Mouse (Mus musculus): ENCODE measurements around the gene Tmem202. TPM values are rescaled to one million over a fixed set of nuclear protein-coding genes. Genes with fewer than 3 reads are reported as not detected.

Tmem202 gene
- polyA plus RNA-seq, 1 experiment from 2014 or later: 0.72 TPM

DNA sequence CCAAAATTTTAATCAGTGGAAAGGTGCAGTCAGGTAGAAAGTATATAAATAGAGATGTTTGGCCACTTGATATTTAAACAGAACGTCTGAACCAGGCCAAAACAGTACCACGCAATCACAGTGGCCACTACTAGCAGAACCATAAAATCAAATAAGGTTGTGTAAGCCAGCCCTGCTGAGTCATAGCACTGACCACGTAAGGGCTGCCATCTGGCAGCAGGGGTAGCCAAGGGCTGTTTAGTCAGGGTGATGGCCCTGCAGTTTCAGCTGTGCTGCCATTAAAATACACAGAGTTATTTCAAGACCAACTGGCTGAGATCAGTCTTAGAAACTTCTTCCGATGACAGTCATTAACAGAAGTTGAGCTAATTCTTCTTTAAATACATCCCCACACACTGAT, 5.8 kb downstream of the Tmem202 start:
- DNase-seq (ENCODE audit: low spot score): no peak

DNA sequence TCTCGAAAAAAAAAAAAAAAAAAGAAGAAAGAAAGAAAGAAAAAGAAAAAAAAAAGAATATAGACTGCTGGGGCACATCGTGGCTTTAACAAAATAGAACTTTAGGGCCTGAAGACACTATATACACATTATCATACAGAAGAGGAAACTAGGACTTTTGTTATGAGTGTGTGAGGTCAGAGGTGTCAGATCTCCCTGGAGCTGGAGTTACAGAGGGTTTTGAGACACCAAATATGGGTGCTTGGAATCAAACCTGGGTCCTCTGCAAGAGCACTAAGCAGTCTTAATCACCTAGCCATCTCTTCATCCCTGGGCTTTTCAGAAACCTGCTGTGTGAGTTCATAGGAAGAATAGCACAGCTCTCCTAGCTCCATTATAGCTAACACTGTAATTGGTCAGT, 6.2 kb downstream of the Tmem202 start:
- no peak for DNase-seq (ENCODE audit: low spot score)

DNA sequence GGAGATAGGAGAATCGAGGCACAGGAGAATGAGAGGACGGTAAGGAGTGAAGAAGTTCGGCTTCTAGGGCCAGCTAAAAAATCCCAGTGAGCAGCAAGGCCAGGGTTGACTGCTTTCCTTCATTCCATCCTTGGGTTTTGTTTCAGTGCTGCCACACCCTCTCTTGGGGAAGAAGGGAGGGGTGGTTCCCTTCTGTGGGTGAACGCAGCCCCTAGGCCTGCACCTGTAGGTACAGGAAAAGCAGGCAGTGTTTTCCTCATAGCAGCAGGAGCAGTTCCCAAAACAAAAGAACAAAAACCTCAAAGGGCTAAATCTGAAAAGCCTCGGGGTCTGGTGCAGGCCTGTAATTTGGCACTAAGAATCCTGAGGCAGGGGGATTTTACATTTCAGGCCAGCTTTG, 8.0 kb downstream of the Tmem202 start:
- no peak for DNase-seq (ENCODE audit: low spot score)

DNA sequence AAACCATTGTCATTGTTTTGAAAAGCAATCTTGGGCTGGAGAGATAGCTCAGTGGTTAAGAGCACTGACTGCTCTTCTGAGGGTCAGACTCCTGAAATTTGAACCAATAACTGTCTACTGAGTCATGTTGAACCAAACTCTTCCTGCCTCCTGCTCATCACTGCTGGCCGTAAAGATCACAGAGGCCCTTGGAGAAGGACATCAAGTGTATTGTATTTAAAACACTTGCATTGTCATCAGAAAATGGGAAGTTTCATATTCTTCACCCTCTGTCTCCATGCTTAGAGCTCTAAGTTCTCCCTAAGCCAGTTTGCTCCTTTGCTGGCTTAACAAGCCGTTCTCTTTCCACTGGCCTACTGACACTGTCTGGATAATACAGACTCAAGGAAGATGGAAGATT, 11.4 kb downstream of the Tmem202 start:
- no peak for DNase-seq (ENCODE audit: low spot score)

DNA sequence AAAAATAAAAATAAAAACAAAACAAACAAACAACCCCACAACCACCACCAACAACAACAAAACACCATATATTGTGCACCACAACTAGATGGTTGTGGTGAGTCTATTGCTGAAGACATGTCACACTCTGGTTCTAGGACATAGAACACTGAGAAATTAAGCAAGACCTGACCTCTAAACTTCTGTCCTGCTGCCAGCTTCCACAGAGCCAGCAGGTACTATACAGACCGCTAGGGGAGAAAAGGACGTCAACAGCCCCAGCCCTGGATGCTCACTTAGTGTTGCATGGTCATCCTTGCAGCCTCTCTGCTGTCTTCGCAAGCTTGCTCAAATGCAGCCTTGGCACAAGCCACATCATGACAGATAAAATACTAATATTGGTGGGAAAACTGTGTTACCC, 12.1 kb downstream of the Tmem202 start:
- no peak for DNase-seq (ENCODE audit: low spot score)

- no peak for DNase-seq (ENCODE audit: low spot score)
These were observed 12.9 kb downstream of the Tmem202 start for GRCm38 (mm10) chr9:59526727-59527126.

- no peak for DNase-seq (ENCODE audit: low spot score)
These were observed 16.7 kb downstream of the Tmem202 start for GRCm38 (mm10) chr9:59522906-59523305.

GRCm38 (mm10) chr9:59519396-59519795, 20.3 kb downstream of the Tmem202 start:
- DNase-seq (ENCODE audit: low spot score): no peak

GRCm38 (mm10) chr9:59518976-59519375, 20.7 kb downstream of the Tmem202 start:
- no peak for DNase-seq (ENCODE audit: low spot score)

DNA sequence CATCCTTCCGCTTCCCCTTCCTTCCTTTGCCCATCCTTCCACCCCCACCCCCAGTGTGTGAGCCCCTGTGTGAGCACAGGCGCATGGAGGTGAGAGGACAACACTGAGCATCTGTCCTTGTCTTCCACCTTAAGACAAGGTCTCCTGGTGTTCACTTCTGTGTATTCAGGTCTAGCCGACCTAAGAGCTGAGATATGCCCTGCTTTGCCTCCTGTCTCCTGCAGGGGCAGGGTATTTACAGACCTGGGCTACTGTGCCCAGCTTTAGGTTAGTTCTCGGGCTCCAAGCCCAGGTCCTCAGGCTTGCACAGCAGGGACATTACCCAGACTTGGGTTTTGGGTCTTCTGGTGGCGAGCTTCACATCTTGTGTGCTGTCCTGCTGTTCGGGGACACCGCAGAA, 22.5 kb downstream of the Tmem202 start:
- peak; percentile 11 for DNase-seq (ENCODE audit: low spot score)

DNA sequence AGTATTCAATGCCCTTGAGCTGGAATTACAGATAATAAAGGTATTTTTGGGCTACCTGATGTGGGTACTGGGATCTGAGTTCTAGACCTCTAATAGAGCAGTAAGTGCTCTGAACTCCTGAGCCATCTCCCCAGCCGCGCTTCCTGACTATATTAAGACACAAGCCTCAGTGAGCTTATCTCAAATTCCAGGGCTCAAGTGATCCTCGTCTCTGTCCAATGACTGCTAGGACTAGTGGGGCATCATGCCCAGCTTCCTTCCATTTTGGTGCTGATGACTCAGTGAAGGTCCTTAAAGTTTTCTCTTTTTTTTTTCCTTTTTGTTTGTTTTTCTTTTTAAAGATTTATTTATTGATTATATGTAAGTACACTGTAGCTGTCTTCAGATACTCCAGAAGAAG, 24.6 kb downstream of the Tmem202 start:
- DNase-seq (ENCODE audit: low spot score): no peak

DNA sequence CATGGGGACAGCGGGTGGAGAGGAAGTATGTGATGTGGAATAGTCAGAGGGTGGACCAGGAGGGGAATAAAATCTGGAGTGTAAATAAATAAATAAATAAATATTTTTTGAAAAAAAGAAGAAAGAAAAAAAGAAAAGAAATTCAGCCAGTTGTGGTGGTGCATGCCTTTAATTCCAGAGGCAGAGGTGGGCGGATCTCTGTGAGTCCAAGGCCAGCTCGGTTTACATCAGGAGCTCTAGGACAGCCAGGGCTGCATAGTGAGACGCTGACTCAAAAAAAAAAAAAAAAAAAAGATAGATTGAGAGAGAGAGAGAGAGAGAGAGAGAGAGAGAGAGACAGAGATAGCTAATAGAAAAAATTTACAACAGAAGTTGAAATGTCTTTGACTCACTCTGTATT, 27.3 kb downstream of the Tmem202 start:
- no peak for DNase-seq (ENCODE audit: low spot score)

GRCm38 (mm10) chr9:59508146-59508545, 31.5 kb downstream of the Tmem202 start:
- DNase-seq (ENCODE audit: low spot score): no peak

- DNase-seq (ENCODE audit: low spot score): no peak
These were observed 52.3 kb downstream of the Tmem202 start for GRCm38 (mm10) chr9:59487331-59487730.

DNA sequence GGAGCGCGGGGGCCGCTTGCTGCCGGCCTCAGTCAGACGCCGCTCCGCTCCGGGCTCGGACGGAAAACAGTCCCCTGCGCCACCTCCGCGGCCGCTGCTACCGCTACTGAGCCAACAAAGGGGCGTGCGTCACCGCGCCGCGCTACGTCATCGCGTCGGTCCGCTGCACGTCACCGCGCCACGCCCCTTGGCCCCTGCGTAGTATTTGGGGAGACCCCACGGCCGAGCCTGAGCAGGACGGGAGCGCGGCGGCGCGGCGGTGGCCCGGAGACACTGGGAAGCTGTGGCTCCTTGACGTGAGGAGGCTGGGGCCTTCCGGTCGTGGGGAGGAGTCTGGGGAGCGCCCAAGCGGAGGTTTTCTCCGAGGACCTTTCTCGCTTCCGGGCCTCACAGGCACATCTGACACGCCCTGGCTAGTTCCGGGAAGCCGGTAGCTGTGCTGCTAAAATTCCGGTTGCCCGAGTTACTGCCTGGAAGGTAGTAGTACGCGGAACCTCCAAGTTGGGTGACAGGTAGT, 53.0 kb downstream of the Tmem202 start, which contains the start of gene Arih1:
Arih1 (minus strand) TSS at position 70 of the 517 bp plus-strand sequence.
- peak; percentile 99 for DNase-seq (ENCODE audit: low spot score)

- no peak for DNase-seq (ENCODE audit: low spot score)
These were observed 53.5 kb downstream of the Tmem202 start for GRCm38 (mm10) chr9:59486076-59486518.

GRCm38 (mm10) chr9:59485511-59486075, 54.1 kb downstream of the Tmem202 start:
- peak; percentile 46 for DNase-seq (ENCODE audit: low spot score)

DNA sequence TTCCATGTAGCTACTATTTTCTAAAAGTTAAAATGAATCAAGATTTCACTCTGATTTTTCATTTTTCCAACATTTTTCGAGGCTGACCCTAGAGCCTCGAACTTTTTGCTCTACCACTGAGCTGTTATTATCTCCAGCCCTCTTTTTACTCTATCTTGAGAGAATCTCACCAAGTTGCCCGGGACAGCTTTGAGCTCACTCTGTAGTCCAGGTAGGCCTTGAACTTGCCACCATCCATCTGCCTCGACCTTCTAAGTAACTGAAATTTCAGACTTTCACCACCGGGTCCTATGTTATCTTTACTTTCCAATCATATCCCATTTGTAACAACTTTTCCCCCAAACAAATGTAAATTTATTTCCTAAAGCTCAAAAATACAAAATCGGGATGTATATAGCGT, 54.9 kb downstream of the Tmem202 start:
- peak; percentile 6 for DNase-seq (ENCODE audit: low spot score)

DNA sequence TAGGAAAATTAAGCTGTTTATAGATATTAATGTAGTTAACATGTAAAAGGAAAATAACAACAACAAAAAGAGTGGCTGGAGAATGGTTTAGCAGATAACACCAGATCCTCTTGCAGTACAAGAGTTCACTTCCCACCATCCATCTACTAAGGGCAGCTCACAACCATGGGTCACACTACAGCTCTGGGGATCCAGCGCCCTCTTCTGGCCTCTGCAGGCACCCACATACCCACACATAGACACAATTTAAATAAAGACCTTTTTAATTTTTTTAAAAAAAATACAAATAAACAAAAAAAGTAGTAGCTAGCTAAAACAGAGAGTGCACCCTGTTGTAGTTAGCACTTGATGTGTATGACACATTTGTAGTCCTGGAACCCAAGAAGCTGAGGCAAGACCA, 57.2 kb downstream of the Tmem202 start:
- peak; percentile 56 for DNase-seq (ENCODE audit: low spot score)

DNA sequence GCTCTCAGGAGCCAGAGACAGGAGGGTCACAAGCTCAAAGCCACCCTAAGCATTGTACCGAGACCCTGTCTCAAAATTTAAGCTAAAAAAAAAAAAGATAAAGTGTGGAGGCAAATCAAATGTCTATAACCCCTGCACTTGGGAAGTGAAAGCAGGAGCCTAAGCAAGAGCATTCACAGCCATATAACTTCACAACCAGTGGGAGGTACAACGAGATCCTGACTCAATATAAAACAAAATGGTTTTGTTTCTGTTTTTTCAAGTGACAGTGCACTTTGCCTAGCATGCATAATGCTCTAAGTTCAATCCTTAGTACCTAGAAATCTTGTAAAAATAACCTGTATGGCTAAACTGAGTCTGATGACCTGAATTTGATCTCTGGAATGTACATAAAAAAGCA, 63.0 kb downstream of the Tmem202 start:
- DNase-seq (ENCODE audit: low spot score): no peak

DNA sequence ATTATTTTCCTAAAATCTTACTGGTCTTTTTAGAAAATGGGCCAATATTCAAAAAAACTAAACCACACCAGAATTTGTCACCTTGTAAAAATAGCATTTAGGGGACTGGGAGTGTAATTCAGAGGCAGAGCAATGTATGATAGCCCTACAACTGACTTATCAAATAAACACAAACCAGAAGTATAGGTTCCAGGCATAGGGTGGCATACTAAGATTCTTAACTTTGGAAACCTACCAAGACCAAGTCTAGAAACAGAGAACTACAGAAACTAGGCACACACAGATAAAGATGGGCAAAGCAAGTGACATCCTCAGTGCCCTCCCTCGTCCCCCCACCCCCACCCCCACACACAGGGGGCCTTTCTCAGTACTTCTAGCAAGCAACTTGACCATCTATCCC, 64.8 kb downstream of the Tmem202 start:
- no peak for DNase-seq (ENCODE audit: low spot score)

- no peak for DNase-seq (ENCODE audit: low spot score)
These were observed 66.5 kb downstream of the Tmem202 start for GRCm38 (mm10) chr9:59473171-59473570.

- DNase-seq (ENCODE audit: low spot score): no peak
These were observed 70.2 kb downstream of the Tmem202 start for GRCm38 (mm10) chr9:59469446-59469845.

Data from thymus, postnatal 0 days (tissue).